Mouse (Mus musculus) neural tube, embryonic 10.5 days (tissue): Measurements from ENCODE around the gene Tssc4.
A peak's percentile ranks its signal among the peaks of the same experiment; 100 is the strongest.

Experiments
- DNase-seq: peaks from one replicate; pipeline ENCODE4 v3.0.0-alpha.2; 2017; ENCODE audit warnings: low spot score; ENCODE audit errors: extremely low spot score

Gene Tssc4

DNA sequence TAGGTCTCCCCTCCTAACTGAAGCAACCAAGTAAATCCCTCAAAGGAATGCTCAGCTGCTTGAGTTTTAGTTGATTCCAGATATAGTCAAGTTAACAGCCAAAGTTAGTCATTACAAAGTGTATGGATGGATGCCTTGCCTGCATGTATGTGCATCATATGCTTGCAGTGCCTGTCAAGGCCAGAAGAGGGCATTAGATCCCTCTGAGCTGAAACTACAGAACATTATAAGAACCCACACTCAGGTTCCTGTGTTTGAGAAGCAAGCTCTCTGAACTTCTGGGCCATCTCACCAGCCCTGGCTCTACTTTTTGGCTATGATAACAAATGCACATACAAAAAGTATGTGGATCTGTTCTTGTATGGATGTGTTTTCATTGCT is 24.2 kb upstream of the Tssc4 start:
- no peak for DNase-seq

GRCm38 (mm10) chr7:143046358-143046757 is 22.7 kb upstream of the Tssc4 start:
- DNase-seq = no peak

DNA sequence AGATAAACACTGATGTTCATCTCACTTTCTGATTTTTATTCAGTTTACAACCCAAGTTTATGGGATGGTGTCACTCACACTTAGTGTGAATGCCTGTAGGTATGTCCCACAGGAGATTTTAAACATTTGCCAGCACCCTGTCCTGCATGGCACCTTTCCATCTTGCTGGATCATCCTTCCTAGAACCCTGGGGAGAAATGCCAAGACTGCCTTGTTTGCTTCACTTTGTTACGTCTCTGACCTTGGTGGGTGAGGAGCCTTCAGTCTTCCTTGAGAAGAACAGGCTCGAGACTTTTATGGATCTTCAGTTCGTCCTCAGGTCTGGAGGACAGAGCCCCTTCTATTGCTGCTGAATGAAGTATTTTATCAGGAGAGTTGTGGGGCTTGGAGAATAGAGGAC is 19.7 kb upstream of the Tssc4 start:
- no peak for DNase-seq

DNA sequence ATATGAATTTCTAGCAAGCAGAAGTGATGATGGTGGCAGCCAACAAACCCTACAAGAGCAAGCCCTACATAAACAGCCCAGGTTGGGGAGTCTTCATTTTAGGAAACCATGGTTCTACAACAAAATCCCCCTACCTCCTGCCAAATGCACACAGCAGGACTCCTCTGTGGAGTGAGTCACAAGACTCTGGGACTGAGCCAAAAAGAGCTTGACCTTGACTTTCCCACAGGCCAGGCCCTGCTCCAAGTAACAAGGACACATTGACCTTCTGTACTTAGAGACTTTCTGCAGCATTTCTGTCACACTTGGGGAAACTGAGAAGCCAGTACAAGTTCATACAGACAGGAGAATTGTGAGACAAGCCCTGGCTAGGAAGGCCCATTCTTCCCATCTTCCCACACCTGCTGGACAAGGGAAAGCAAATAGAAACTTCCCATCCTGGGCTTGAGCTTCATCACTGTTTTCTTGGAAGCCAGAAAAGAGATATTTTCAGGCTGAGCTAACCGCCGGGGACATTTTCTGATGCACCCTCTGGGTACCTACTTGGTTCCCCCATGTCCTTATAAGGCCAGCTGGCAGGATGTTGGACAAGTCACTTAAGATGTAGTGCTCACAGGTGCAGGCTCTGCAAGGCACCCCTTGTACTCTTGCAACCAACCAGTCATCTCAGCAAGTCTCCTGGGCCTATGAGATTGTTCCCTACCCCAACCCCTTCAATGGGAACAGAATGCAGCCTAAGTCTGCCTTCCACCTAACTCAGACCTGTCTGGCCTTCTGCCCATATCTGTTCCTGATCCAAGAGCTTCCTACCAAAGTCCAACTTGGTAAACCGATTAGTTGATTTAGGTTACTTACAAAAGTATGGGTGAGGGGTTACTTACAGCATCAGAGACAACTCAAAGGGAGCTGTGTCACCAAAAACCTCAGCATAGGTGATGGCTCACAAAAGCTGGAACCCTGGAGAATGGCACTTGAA is 18.9 kb upstream of the Tssc4 start:
- no peak for DNase-seq

DNA sequence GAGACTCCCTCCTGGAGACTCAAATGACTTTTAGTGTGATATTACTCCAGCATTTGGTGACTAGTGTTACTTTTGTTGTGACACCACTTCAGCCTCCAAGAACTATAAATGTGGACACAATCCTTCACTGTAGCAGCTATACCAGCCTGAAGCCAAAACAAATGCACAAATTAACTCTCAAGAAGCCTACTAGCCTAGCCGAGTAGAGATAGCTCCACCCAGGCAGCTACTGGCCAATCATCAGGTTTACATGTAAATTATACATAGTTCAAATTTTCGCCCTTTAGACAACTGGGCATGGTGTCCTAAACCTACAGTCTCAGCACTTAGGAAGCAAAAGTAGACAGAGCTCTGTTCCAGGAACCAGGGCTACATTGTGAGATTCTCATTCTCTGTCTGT is 17.7 kb upstream of the Tssc4 start:
- DNase-seq = no peak

DNA sequence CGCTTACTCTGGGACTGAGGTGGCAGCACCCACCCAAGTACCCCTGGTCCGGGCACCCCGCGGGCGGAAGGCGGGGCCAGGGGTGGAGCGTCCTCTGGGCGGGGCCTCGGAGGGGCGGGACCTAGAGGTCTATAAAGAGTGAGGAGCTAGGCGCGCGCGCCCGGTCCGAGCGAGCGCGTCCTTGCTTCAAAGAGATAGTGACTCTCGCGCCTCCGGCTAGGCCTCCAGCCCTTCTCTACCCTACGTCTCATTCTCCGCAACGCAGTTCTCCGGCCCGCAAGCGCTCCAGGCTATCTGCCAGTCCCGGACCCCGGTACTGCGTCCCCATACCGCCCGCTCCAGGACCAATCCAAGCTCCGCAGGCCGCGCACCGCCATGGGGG is 16.4 kb upstream of the Tssc4 start, which contains the start of gene Cd81:
Cd81 (plus strand) TSS at position 114 of the 382 bp plus-strand sequence.
- peak; percentile 87 for DNase-seq

DNA sequence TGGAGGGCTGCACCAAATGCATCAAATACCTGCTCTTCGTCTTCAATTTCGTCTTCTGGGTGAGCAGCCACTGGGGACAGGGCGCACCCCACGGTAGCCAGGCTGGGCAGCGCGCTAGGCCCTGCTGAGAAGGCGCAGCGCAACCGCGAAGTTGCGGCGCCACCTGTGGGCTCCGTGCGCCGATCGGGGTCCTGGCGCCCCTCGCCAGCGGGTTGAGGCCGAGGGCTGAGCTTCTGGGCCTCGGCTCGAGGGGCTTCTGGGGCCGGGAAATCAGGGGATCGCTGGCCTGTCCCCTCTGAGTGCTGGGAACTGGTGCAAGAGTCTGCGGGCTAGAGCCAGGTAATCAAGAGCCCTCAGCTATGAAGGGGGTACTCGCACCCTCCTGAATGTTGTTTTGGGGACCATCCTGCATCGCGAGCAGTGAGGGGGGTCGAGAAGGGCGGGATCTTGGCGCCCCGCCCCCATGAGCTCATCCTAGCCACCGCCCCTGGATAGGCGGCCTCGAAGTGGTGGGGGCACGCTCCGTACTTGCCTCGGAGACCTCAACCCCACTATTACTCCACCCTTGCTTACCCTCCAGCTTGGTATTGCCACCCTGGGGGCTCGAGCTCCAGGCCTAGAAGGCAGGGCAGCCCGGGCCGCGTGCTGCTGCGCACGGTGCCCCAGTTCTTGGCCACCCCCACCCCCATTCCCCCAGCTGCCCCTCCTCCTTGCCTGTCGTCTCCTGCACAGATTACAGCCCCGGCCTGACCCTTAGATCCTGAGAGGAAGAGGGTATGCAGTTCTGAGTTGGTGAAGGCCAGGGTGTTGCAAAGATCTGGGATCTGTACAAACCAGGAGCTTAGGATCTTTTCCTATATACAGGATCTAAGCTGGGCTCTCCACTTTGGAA is 15.8 kb upstream of the Tssc4 start:
- peak; percentile 78 for DNase-seq

- DNase-seq = no peak
Observed at GRCm38 (mm10) chr7:143053961-143054611, 15.0 kb upstream of the Tssc4 start.

DNA sequence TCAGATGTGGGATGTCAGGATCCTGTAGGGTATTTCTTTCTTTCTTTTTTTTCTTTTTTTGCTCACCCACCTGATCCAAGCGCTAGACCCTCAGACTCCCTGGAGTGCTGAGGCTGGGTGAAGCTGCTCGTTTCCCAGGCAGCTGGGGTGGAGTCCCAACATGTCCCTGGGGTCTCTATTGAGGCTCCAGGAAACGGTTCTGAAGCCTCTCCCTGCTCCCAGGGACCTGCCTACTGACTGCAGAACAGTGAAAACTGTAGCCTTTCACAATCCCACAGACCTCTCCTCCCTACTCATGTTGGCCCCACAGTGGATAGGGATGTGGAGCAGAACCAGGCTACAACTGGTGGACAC is 14.5 kb upstream of the Tssc4 start:
- no peak for DNase-seq

GRCm38 (mm10) chr7:143055001-143055400 is 14.0 kb upstream of the Tssc4 start:
- DNase-seq = no peak

GRCm38 (mm10) chr7:143055499-143056186 is 13.4 kb upstream of the Tssc4 start:
- no peak for DNase-seq

- DNase-seq = no peak
Observed at GRCm38 (mm10) chr7:143057023-143057422, 12.0 kb upstream of the Tssc4 start.

DNA sequence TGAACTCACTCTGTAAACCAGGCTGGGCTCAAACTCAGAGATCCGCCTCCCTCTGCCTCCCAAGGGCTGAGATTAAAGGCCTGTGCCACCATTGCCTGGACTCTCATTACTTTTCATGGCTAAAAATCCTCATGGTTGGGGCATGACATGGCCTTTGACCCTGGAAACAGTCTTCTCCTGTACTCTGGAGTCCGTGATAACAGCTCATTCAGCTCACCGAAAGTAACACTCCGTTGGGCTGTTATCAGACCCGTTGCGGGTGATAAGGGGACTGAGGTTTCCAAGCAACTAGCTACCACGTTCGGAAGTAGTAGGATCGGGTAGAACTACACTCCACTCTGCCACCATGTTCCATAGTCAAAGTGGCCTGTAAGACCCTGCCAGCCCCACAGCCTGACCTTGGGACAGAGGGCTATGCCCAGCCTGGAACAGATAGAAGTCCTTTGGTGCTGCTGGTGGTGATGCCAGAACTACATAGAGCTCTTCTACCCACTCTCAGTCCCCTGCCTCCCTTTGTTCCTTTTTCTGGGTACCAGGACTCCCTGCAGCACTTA is 11.3 kb upstream of the Tssc4 start:
- no peak for DNase-seq

DNA sequence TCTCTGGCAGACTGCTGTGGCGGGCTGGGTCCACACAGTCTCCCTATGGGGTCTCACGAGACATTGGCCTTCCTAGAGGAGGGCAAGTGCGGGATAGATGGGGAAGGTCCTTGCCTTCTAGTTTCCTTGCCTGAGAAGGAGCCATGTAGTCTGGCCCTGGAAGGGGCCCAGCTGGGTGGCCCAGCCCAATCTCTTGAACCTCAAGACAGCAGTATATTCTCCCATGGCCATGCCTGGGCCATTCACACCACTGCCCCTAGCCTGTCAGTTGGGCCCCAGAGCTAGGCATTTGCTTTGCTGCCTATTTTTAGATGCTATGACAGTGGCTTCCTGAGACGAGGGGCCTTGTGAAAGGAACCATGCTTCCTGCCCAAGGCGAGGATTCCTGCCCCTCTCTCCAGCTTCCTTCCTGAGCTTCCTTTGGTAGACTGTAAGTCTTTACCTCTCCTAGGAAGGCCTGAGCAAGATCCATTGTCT is 10.8 kb upstream of the Tssc4 start:
- no peak for DNase-seq

GRCm38 (mm10) chr7:143059202-143059870 is 9.7 kb upstream of the Tssc4 start:
- DNase-seq = no peak

DNA sequence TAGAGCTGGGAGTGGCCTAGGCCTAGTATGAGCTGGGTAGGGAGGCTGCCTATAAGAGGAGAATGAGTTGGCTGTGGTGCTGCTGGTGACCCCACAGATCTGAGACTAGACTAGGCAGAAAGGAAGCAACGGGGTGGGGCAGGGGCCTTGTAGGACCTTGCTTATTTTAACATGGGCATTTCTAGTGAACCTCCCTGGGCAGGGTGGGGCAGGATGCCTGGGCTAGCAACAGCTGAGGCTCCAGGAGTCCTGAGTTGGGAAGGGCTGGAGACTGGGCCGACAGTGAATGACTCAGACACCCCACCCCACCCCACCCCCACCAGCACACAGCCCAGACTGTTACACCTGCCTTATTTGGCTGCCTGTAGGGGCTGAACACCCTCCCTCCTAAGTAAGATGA is 6.3 kb upstream of the Tssc4 start:
- DNase-seq = no peak

DNA sequence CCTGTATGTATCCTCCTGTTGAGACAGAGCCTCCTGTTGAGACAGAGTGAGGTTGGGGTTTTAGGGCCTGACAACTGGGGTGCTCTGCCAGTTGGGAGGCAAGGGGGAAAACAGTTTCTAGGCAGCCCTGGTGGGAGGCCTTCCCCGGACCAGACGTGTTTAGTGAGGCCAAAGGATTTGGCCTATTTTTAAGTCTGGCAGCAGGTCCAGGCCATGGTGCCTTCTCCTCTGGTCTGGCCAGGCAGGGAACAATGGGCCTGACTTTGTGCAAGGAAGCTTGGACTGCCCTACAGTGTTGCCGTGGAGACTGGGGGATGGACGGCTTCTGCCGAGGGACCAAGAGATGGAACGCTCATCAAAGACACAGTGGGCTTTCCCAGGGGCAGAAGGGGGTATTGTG is 4.8 kb upstream of the Tssc4 start:
- no peak for DNase-seq

DNA sequence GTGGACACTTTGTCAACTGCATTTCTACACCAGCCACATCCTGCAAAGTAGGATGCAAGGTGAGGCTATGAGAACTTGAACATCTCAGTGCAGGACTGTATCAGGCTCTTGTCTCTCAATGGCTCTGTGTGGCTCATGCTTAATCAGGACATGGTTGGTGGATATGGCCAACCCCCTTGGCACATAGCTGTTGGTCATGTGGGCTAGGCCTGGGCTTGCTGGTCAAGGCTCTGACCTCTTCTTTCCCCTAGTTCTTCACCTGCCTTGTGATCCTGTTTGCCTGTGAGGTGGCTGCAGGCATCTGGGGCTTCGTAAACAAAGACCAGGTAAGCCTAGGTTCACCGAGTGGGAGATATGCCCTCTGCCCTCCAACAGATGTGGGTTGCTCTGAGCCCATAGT is 3.4 kb upstream of the Tssc4 start:
- DNase-seq = no peak

DNA sequence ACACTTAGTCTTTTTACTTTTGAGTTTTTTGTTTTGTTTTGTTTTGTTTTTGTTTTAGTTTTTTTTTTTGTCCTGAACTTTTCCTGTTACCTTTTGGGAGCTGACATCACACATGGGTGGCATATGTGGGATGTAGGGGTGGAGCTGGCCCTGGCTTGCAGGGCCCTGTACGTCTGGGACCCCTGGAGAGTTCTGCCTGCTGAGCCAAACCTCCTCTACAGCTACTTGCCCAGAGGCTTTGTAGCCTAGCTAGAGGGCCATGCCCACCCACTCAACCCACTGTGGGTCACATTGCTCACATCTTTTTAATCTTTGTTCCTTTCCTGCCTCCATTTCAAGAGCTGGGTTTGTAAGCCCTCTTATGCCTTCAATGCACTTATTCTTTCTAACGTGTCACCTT is 1.6 kb upstream of the Tssc4 start:
- no peak for DNase-seq

DNA sequence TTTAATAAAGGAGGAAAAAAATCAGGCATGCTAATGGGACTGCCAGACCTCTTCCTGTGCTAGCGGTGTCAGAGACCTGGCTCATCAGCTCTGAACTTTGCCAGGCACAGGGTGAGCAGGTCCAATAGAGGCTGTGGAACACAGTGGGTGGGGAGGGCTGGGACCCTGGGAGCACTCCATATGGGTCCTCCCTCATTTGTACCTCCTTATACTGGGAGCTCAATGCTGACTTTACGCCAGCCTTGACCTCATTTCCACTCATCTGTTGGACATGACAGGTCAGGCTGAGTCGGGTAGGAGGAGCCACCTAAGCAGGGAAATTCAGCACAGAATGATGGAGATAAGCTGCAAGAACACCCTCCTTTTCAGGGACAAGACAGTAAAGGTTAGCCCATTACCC is 1.2 kb upstream of the Tssc4 start:
- DNase-seq = no peak
